Mouse (Mus musculus): ENCODE data around the gene Fam124b.
A peak's percentile ranks its signal among the peaks of the same experiment; 100 is the strongest.

Fam124b gene

DNA sequence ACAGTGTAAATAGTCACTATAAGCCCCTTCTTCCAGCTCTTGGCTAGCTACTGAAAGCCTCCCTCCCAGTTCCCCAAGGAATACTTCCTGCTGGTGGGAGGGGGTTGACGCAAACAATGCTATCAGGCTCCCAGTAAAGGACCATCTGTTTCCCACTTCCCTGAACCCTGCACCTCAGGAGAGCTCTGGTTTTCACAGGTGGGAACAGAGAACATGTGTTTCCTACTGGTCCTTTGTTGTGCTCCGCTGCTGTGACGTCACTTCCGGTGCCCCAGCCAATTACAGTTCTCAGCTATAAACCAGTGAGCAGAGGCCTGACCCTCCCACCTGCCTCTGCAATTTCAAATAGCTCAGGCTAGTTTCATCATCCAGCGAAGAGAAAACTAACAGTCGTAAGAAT, at the start of gene Fam124b:
TSS of gene Fam124b (minus strand) at position 206 of the 400 bp plus-strand sequence.
- DNase-seq (ENCODE audit: extremely low spot score), result peak; percentile 25

DNA sequence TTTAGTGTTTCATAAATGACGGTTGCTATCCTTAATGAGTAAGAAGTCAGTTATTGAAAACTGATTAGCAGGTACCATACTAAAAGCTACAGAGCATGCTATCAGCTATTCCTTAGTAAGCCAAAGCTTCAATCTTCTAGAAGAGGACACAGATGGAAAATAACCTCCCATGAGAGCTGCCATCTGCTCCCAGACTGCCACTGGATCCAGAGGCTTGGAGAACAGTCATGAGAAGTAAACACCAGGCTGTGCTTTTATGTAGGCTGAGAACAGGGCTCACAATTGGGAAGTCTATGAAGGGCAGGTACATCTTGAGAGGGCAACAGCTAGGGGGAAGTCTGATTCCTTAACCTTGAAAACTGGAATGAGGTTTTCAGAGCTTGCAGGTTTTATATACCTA, 42.2 kb upstream of the Fam124b start:
- DNase-seq (ENCODE audit: extremely low spot score), result no peak

DNA sequence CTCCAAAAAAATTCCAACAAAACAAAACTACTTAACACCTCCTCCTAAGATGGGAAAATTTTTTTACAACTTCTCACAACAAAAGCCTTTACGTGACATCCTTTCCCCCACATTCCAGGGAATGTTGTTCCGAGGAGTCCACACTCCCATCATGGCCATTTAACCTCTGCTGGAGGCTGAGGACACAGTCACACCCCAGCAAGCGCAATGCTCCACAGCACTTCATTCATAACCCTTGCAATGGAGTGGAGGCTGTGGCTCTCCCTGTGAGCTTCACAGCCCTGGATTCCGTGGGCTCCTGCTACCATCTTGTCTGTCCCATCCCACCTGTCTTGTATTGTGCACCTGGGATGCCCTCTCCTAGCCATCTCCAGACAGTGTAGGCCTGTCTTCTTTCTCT, 40.4 kb upstream of the Fam124b start:
- DNase-seq (ENCODE audit: extremely low spot score), result no peak

DNA sequence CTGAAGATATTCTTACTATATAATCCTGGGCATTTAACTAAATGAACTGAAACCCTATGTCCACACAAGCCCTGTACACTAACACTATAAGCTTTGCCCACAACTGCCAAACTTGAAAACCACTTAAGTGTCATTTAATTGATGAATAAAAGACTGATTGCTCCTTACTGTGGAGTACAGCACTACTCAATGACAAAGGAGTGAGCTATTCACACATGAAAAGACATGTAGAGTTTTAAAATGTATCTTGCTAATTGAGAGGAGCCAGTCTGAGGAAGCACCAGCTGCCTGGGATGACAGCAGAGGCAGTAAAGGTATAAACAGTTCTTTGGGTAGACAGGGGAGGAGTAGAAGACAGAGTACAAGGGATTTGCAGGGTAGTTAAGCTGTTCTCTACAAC, 35.0 kb upstream of the Fam124b start:
- no peak for DNase-seq (ENCODE audit: extremely low spot score)

DNA sequence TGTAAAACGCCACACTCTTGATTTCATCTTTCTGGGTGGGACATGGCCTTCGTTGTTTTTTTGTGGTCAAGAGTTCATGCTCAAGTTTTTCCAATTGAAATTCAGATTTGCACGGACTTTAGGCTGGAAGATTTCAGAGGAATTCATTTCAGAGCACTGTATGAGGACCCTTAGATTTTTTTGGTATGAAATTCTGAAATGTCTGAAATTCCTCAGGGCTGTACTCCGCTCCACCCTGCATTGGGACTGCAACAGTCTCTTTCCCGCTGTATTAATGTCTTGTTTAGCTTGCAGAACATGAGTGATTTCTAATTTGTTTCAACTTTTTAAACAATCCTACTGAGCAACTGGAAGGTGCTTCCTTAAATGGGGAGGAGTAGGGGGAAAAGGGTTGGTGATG, 32.0 kb upstream of the Fam124b start:
- DNase-seq (ENCODE audit: extremely low spot score), result no peak

GRCm38 (mm10) chr1:80247131-80247530, 28.9 kb upstream of the Fam124b start:
- DNase-seq (ENCODE audit: extremely low spot score), result no peak

GRCm38 (mm10) chr1:80244123-80244522, 25.9 kb upstream of the Fam124b start:
- no peak for DNase-seq (ENCODE audit: extremely low spot score)

DNA sequence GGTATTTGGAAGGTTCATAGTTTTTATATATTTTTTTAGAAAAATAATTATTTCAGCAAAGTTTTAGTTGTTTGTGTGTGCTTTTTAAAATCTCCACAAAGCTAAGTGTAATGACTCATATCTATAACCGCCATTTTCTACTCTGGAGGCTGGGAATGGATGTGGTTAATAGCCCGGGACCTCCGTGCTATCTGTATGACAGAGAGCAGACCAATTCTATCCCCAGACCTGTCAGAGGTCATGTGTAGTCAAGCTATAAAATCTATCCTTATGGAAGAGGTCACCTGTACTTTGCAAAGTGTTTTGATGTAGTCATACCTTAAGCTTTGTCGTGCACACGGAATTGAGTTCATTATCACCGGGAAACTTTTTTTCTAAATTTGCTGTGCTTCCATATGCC, 23.3 kb upstream of the Fam124b start:
- DNase-seq (ENCODE audit: extremely low spot score), result no peak

DNA sequence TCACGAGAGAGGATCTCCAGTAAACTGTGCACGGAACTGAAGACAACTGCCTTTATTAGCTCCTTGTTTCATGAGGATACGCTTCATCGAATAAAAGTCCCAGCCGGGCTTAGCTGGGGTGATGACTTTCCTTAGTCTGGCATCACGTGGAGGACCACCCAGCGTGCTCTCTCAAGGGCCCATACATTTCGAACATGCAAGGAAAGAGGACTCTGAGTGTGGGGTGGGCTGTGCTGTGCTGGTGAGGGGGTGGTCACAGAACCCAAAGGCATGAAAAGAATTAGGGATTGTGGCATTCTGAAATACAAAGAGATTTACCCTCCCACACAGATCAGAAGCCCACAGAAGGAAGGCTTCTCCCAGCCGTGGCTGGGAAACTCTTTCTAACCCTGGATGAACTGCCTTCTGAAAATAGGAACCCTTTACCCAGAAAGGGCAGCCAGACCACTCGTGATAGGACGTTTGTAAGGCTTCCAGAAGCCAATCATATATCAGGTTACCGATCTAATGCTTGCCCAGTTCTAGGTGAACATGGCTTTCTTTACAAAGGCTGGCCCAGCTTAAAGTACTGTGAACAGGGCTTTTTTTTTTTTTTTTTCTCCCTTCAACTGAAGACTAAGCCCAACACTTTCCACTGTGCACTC, 21.9 kb upstream of the Fam124b start:
- DNase-seq (ENCODE audit: extremely low spot score), result peak; percentile 32

DNA sequence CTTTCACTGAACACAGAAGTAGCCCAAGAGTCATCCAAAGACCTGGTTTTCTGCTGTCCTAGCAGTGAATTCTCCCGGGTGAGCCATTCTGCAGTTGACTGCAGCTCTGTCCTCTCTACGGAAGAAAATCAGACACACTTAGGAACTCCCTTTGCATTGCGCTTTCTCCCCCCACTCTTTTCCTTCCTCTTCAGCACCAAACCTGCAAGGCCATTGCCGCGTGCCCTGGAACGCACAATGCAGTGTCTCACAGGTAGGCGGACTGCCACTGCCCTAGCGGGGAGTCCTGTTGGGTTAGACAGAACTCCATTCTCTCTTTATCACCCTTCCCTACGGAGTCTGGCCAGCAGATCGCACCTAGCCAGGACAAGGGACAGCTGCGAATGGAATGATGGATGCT, 21.2 kb upstream of the Fam124b start:
- no peak for DNase-seq (ENCODE audit: extremely low spot score)

GRCm38 (mm10) chr1:80236951-80237702, 18.9 kb upstream of the Fam124b start:
- no peak for DNase-seq (ENCODE audit: extremely low spot score)

- DNase-seq (ENCODE audit: extremely low spot score), result no peak
Observed at GRCm38 (mm10) chr1:80236126-80236525, 17.9 kb upstream of the Fam124b start.

GRCm38 (mm10) chr1:80230612-80231011, 12.3 kb upstream of the Fam124b start:
- no peak for DNase-seq (ENCODE audit: extremely low spot score)

DNA sequence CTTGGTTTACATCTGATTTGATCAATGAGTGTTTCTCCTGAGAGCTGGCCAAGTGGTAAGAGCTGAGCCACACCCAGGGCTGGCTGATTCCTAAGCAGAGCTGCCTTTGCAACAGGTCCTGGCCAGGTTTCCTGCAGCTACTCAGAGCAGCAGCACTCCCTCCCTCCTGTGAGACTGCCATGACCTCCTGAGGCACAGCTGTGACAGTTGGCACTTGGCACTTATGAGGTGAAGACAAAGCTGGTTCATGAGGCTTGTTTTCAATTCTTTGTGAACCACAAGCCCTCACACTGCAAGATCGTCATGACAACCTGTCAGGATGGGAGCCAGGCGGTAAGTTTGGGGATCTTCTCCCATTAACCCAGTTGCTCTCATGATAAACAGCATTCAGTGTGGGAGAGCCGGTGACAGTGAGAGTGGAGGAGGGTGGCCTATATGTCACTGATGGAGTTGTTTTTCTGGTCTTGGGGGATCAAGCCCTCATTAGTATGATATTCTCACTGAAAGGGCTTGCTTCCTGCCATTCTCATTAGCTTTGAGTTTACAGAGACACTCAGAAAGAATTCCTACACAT, 6.7 kb upstream of the Fam124b start:
- DNase-seq (ENCODE audit: extremely low spot score), result no peak

DNA sequence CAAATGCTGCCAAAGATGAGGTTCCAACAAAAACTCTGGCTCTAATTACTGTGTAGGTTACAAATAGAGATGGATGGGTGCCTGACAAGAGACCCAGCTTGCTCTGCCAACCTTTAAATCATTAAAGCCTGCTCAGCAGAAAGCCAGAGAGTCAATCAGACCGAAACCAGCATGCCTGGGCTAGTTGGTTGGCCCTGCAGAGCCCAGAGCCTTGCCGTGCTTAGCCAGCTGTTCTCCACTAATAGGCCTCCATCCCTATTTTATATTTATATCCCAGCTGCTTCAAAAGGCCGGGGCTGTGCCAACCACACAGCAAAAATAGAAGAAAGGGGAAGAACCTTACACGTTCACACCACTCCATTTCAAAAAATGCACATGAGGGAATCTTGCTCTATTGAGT, 2.9 kb upstream of the Fam124b start:
- DNase-seq (ENCODE audit: extremely low spot score), result no peak

GRCm38 (mm10) chr1:80213826-80214225, 4.4 kb downstream of the Fam124b start:
- DNase-seq (ENCODE audit: extremely low spot score), result no peak

DNA sequence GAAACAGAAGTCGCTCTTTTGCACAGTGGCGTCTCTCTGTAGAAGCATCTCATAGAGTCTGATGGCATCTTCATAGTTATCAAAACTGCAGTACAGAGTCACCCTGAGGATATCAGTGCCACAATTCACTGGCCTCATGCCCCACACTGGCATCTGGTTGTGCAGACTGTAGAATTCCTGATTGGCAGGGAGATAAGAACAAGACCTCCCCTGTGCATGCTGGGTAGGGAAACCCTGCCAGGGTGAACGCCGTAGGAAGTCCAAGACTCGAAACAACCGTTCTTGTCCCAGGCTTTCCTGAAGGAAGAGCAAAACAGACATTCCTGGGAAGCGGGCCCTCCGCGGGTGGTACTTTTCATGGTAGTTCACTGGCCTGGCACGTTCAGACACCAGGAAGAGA, 5.1 kb downstream of the Fam124b start:
- no peak for DNase-seq (ENCODE audit: extremely low spot score)

DNA sequence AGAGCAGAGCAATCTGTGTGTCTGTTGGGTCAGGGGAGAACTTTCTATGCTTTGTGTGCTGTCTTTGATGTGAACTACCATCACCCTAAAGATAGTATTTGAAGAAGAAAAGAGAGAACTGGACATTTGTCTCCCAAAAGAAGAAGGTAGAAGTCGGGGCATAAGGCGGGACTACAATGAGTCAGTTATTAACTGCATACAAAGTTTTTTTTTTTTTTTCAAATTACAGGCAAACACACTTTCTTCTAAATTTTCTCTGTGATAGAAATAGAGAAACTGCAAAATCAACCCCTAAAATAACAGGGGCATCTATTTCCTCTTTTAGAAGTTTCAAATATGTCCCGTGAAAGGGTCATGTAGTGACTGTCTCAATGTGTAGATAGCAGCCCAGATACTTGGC, 16.0 kb downstream of the Fam124b start:
- no peak for DNase-seq (ENCODE audit: extremely low spot score)

DNA sequence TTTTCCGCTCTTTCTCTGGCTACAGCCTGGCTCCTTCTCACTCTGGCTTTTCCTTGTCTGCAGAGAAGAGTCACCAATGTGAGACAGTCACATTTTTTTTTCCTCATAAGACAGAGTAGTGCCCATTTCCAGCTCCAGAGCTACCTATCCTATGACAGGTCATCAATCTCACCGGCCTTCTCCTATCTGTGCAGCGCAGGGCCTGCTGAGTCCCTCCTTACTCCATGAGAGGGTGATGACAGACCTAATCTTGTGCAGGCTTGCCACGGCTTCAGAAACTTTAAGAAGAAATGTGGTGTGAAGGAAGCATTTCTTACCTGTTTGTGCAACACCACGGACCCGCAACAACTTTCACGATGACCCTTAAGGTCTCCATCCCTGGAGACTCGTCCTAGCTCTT, 25.4 kb downstream of the Fam124b start:
- no peak for DNase-seq (ENCODE audit: extremely low spot score)

DNA sequence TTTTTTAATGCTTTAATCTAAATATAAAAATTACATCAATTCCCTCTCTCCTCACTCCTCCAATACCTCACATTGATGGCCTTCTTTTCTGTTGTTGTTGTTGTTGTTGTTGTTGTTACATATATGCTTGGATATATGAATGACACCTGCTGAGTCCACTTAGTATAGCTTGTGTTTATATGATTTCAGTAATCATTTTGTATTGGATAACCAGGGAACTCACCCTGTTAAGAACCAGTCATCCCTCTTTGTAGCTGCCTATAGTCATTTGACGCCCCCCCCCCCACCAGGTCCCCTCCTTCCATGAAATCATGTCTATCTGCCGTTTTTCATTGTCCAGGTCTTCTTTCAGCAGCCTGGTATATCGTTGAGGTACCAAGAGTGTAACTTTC, 36.9 kb downstream of the Fam124b start:
- no peak for DNase-seq (ENCODE audit: extremely low spot score)

DNA sequence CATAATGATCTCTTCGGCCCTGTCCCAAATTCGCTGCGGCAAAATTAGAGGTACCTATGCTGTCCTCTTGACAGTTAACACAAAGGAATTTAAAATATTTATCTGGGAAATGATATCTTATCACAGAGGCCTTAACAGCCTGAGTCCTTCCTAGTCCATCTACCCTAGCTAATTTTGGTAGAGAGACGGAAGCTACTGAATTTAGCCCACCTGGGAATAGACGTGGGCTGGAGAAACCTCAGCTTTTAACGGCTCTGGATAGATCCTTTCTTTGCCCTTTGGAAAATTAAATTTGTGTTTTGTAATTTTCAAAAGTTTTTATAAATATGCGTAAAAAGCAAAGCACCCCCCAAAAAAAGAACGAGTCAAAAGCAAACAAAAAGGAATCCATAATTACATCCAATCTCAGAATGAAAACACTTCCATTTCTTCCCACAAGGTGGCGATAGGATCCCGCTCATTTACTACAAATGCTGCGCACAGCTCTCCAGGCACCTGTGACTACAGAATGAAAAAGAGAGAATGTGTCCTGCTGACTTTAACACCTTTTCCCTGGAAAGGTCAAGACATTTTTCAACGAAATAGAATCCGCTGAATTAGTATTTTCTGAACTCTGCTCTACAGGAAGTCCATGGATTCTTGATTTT, 37.4 kb downstream of the Fam124b start:
- peak; percentile 64 for DNase-seq (ENCODE audit: extremely low spot score)

DNA sequence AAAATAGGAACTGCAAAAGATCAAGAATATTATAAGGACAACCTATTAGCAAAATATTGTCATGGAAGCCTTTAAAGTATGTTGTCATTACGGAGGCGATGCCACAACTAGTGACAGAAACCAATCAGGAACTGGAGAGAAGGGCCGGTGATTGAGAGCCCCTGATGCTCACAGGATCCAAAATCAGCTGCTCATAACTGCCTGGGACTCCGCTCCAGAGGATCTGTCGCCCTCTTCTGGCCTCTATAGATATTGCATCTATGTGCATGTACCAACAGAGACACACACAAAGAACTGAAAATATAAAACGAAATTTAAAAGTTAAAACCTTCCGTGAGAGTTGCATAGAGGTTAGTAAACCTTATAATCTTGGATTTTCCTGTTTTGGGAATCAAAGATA, 38.1 kb downstream of the Fam124b start:
- peak; percentile 33 for DNase-seq (ENCODE audit: extremely low spot score)
